Mouse (Mus musculus): ENCODE data around the gene Wbp2. TPM values are rescaled to one million over a fixed set of nuclear protein-coding genes. Genes with fewer than 3 reads are reported as not detected.

Wbp2 gene
- polyA plus RNA-seq, 1 experiment from 2014 or later = 92.4 TPM

DNA sequence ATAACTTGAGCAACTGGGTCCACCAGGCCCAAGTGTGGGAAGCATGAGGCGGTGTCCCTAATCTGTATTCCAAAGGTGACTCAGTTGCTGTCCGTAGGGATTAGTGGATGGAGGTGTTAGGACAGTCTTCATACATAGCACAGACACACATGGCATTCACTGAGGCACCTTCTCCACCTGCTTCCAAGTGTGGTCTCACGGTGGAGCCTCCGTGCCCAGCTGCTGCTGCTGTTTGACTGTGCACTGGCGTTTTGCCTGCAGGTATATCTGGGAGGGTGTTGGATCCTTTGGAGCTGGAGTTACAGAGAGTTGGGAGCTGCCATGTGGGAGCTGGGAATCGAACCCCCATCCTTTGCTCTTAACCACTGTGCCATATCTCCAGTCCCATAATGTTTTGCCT is 52.2 kb downstream of the Wbp2 start:
- Histone ChIP-seq H3K4me2 (replicated peaks) (no peak overlapping the region), H3K36me3 (peaks cover 17% of the 10 kb centered on the region)
- 95% methylated on average over 6 of the region's 6 CpGs for WGBS

GRCm38 (mm10) chr11:116030898-116031845 is 55.6 kb downstream of the Wbp2 start:
- no peaks in the 10 kb centered on the region for H3K9me3 ChIP-seq
- H3K4me1 ChIP-seq = peaks cover 21% of the 10 kb centered on the region
- H3K4me2 ChIP-seq (replicated peaks) = peak overlapping the region; percentile 86
- 29% methylated on average over 14 of the region's 14 CpGs for WGBS
- no peaks in the 10 kb centered on the region for H3K27me3 ChIP-seq
- H3K4me3 ChIP-seq = peak overlapping the region; percentile 75
- peak; percentile 41 for ATAC-seq (ENCODE audit: low FRiP score, low read depth)
- H3K27ac ChIP-seq (replicated peaks) = peak overlapping the region; percentile 98
- H3K36me3 ChIP-seq = peaks cover 5% of the 10 kb centered on the region; the same call in 1 of the 2 replicates
- peak overlapping the region; percentile 92 for H3K9ac ChIP-seq (replicated peaks)

More for the DNA sequence above, 52.2 kb downstream of the Wbp2 start:
- Histone ChIP-seq H3K27me3 (no peaks in the 10 kb centered on the region), H3K27ac (replicated peaks) (no peak overlapping the region), H3K9me3 (no peaks in the 10 kb centered on the region), H3K4me1 (peaks cover 18% of the 10 kb centered on the region), H3K4me3 (no peak overlapping the region), H3K9ac (replicated peaks) (no peak overlapping the region)
- ATAC-seq (ENCODE audit: low FRiP score, low read depth) = no peak

- Histone ChIP-seq H3K4me2 (replicated peaks) (peak within 1 kb of the TSS; percentile 86), H3K27ac (replicated peaks) (peak within 1 kb of the TSS; percentile 98), H3K36me3 (peaks cover 5% of the 10 kb centered on the region; the same call in 1 of the 2 replicates), H3K9ac (replicated peaks) (peak within 1 kb of the TSS; percentile 92), H3K27me3 (no peaks in the 10 kb centered on the region), H3K4me3 (peak within 1 kb of the TSS; percentile 75), H3K9me3 (no peaks in the 10 kb centered on the region), H3K4me1 (peaks cover 21% of the 10 kb centered on the region)
- ATAC-seq (ENCODE audit: low FRiP score, low read depth) = peak; percentile 94
- WGBS = under 1% methylated on average over 63 of the region's 67 CpGs
These were observed 56.5 kb downstream of the Wbp2 start, which contains the start of gene Unk for GRCm38 (mm10) chr11:116030088-116030897. Unk (plus strand) TSS chr11:116030322.

GRCm38 (mm10) chr11:116029086-116029865 is 57.5 kb downstream of the Wbp2 start:
- Histone ChIP-seq H3K27me3 (no peaks in the 10 kb centered on the region), H3K9ac (replicated peaks) (peak overlapping the region; percentile 92; the same call in 1 of the 2 replicates), H3K4me1 (peaks cover 21% of the 10 kb centered on the region), H3K36me3 (no peaks in the 10 kb centered on the region), H3K9me3 (no peaks in the 10 kb centered on the region), H3K4me2 (replicated peaks) (peak overlapping the region; percentile 50), H3K27ac (replicated peaks) (no peak overlapping the region), H3K4me3 (peak overlapping the region; percentile 75)
- no peak for ATAC-seq (ENCODE audit: low FRiP score, low read depth)
- 80% methylated on average over 6 of the region's 6 CpGs for WGBS

Other genes starting within 250 kb of the Wbp2 start
- gene Myo15b, start 228.6 kb downstream of the Wbp2 start, polyA plus RNA-seq (2016; fragmentation: Nextera tagmentation; extraction: Ambion mirVana) = 0.13 and 0.37 TPM in 2 replicates
- gene Smim5, start 187.0 kb downstream of the Wbp2 start, polyA plus RNA-seq (2016; fragmentation: Nextera tagmentation; extraction: Ambion mirVana) = 0.88 and 0.98 TPM in 2 replicates
- gene Smim6, start 175.0 kb downstream of the Wbp2 start, polyA plus RNA-seq (2016; fragmentation: Nextera tagmentation; extraction: Ambion mirVana) = 0.98 and 1.2 TPM in 2 replicates
- gene Sap30bp, start 153.7 kb downstream of the Wbp2 start, polyA plus RNA-seq (2016; fragmentation: Nextera tagmentation; extraction: Ambion mirVana) = 55.9 and 61.8 TPM in 2 replicates
- gene Recql5, start 153.5 kb downstream of the Wbp2 start, polyA plus RNA-seq (2016; fragmentation: Nextera tagmentation; extraction: Ambion mirVana) = 29.9 and 30.1 TPM in 2 replicates
- gene Itgb4, start 112.3 kb downstream of the Wbp2 start, polyA plus RNA-seq (2016; fragmentation: Nextera tagmentation; extraction: Ambion mirVana) = 0.59 and 1.3 TPM in 2 replicates
- 75.3 and 92.6 TPM in 2 replicates for gene Galk1, start 74.3 kb downstream of the Wbp2 start, polyA plus RNA-seq (2016; fragmentation: Nextera tagmentation; extraction: Ambion mirVana)
- 2,249 and 2,254 TPM in 2 replicates for gene H3f3b, start 59.0 kb downstream of the Wbp2 start, polyA plus RNA-seq (2016; fragmentation: Nextera tagmentation; extraction: Ambion mirVana)
- gene Unk, start 56.7 kb downstream of the Wbp2 start, polyA plus RNA-seq (2016; fragmentation: Nextera tagmentation; extraction: Ambion mirVana) = 50.3 and 51.5 TPM in 2 replicates
- 0.92 and 1.3 TPM in 2 replicates for gene Unc13d, start 9.0 kb downstream of the Wbp2 start, polyA plus RNA-seq (2016; fragmentation: Nextera tagmentation; extraction: Ambion mirVana)
- 4.0 and 4.7 TPM in 2 replicates for gene Trim47, start 40.2 kb upstream of the Wbp2 start, polyA plus RNA-seq (2016; fragmentation: Nextera tagmentation; extraction: Ambion mirVana)
- 1.3 and 1.7 TPM in 2 replicates for gene Trim65, start 44.1 kb upstream of the Wbp2 start, polyA plus RNA-seq (2016; fragmentation: Nextera tagmentation; extraction: Ambion mirVana)
- gene Mrpl38, start 51.9 kb upstream of the Wbp2 start, polyA plus RNA-seq (2016; fragmentation: Nextera tagmentation; extraction: Ambion mirVana) = 82.3 and 84.4 TPM in 2 replicates
- 80.2 and 85.9 TPM in 2 replicates for gene Fbf1, start 81.2 kb upstream of the Wbp2 start, polyA plus RNA-seq (2016; fragmentation: Nextera tagmentation; extraction: Ambion mirVana)
- 50.4 and 60.0 TPM in 2 replicates for gene Ten1, start 111.9 kb upstream of the Wbp2 start, polyA plus RNA-seq (2016; fragmentation: Nextera tagmentation; extraction: Ambion mirVana)
- gene Acox1, start 112.0 kb upstream of the Wbp2 start, polyA plus RNA-seq (2016; fragmentation: Nextera tagmentation; extraction: Ambion mirVana) = 37.9 and 42.6 TPM in 2 replicates
- gene Evpl, start 151.1 kb upstream of the Wbp2 start, polyA plus RNA-seq (2016; fragmentation: Nextera tagmentation; extraction: Ambion mirVana) = 0.75 and 1.1 TPM in 2 replicates
- gene Srp68, start 187.2 kb upstream of the Wbp2 start, polyA plus RNA-seq (2016; fragmentation: Nextera tagmentation; extraction: Ambion mirVana) = 84.2 and 85.6 TPM in 2 replicates
- gene Galr2, start 193.9 kb upstream of the Wbp2 start, polyA plus RNA-seq (2016; fragmentation: Nextera tagmentation; extraction: Ambion mirVana) = 0.21 and 0.24 TPM in 2 replicates
- 83.4 and 83.5 TPM in 2 replicates for gene Exoc7, start 220.2 kb upstream of the Wbp2 start, polyA plus RNA-seq (2016; fragmentation: Nextera tagmentation; extraction: Ambion mirVana)
- gene Foxj1, start 248.4 kb upstream of the Wbp2 start, polyA plus RNA-seq (2016; fragmentation: Nextera tagmentation; extraction: Ambion mirVana) = 9.8 and 10.5 TPM in 2 replicates

All from midbrain, embryonic 12.5 days (tissue).